Mouse (Mus musculus): Measurements from ENCODE around the gene Guca2b. TPM values are rescaled to one million over a fixed set of nuclear protein-coding genes. Genes with fewer than 3 reads are reported as not detected.

Guca2b gene
- polyA plus RNA-seq, 1 experiment = 2.2 TPM

DNA sequence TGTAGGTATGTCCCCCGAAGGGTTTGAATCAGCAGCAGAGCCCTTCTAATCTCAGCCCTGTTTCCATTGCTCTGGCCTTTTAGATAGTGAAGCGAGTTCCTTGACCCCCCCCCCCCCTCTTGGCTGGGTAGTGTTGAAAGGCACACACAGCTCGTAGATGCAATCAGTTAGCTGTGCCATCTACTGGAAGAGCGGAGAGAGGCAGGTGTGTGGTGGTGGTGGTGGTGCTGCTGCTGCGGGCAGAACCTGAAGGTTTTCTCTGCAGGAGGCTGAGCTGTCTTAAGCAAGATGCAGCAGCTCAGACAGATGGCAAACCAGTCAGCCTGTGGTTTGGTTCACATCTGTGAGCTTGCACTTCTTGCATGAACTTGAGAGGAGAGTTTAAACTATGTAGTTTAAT is 13.9 kb upstream of the Guca2b start:
- no peak overlapping the region for H3K4me3 ChIP-seq (replicated peaks; ENCODE audit: control insufficient read depth, low read depth, low read length)
- WGBS = 36% methylated on average over 5 of the region's 5 CpGs
- TF ChIP-seq CTCF (IDR thresholded peaks at IDR 0.05; ENCODE audit: control insufficient read depth, insufficient read depth, low read length) = no peak
- TF ChIP-seq POLR2A (IDR thresholded peaks at IDR 0.05; ENCODE audit: borderline replicate concordance, control insufficient read depth, low read depth, low read length) = no peak
- no peak overlapping the region for H3K27ac ChIP-seq (ENCODE audit: control insufficient read depth, insufficient read depth, low read depth, low read length, poor library complexity)
- peaks cover 2% of the 10 kb centered on the region for H3K4me1 ChIP-seq (ENCODE audit: control insufficient read depth, insufficient read depth, low read length)

DNA sequence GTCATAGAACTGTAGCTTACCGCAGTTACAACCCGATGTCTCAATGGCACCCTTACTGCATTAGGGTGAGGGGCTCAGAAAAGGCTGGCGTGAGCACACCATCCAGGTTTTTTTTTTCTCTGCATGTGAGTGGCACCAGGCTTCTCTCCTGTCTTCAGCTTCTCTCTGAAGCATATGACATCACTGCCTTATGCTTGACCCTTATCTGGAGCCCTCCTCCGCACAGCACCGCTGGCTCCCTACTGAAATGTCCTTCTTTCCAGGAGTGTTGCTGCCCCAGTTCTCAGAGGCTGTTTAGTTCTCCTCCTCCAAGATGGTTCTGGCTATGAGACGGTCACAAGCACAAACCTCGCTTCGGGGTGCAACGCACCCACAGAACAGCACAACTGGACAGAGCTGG is 12.4 kb upstream of the Guca2b start:
- no peak overlapping the region for H3K27ac ChIP-seq (ENCODE audit: control insufficient read depth, insufficient read depth, low read depth, low read length, poor library complexity)
- H3K4me1 ChIP-seq (ENCODE audit: control insufficient read depth, insufficient read depth, low read length) = peaks cover 2% of the 10 kb centered on the region
- TF ChIP-seq CTCF (IDR thresholded peaks at IDR 0.05; ENCODE audit: control insufficient read depth, insufficient read depth, low read length) (no peak), POLR2A (IDR thresholded peaks at IDR 0.05; ENCODE audit: borderline replicate concordance, control insufficient read depth, low read depth, low read length) (no peak)
- 89% methylated on average over 9 of the region's 9 CpGs for WGBS
- H3K4me3 ChIP-seq (replicated peaks; ENCODE audit: control insufficient read depth, low read depth, low read length) = no peak overlapping the region

DNA sequence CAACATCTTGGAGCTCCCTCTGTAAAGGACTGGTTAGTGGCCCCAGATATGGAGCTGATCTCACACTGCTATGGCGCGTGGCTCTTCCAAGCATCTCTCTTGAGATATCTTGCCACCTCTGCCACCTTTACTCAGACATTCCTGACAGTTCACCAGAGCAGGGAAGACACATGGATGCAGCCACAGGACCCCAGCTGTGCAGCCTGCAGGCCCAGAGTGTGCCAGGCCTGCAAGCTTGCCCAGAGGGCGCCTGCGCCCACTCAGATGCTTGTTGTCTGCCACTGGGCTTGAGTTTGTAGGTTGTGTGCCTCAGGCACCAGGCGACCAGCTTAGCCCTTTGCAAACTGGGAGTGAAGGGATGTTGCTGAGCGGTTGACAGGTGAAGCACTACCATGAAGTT is 12.0 kb upstream of the Guca2b start:
- 78% methylated on average over 6 of the region's 6 CpGs for WGBS
- TF ChIP-seq CTCF (IDR thresholded peaks at IDR 0.05; ENCODE audit: control insufficient read depth, insufficient read depth, low read length) = no peak
- TF ChIP-seq POLR2A (IDR thresholded peaks at IDR 0.05; ENCODE audit: borderline replicate concordance, control insufficient read depth, low read depth, low read length) = no peak

DNA sequence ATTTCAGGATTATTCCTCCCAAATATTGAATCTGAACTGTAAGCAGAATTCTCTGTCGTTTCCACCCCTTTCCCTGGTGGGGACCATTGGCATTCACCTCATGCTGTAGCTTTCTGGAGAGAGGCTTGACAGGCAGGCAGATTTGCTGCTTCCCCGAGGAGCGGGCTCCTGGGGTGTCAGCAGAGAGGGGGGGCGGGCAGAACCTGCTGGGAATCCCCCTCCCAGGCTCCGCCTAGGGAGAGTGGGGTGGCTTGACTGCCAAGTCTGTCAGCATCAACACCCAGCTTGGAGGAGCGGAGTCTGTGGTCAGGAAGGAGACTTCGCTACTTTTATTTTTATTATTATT is 11.4 kb upstream of the Guca2b start:
- H3K4me1 ChIP-seq (ENCODE audit: control insufficient read depth, insufficient read depth, low read length) = peaks cover 2% of the 10 kb centered on the region
- no peak for TF ChIP-seq CTCF (IDR thresholded peaks at IDR 0.05; ENCODE audit: control insufficient read depth, insufficient read depth, low read length)
- TF ChIP-seq POLR2A (IDR thresholded peaks at IDR 0.05; ENCODE audit: borderline replicate concordance, control insufficient read depth, low read depth, low read length) = no peak
- no peak overlapping the region for H3K4me3 ChIP-seq (replicated peaks; ENCODE audit: control insufficient read depth, low read depth, low read length)
- 61% methylated on average over 7 of the region's 7 CpGs for WGBS
- no peak overlapping the region for H3K27ac ChIP-seq (ENCODE audit: control insufficient read depth, insufficient read depth, low read depth, low read length, poor library complexity)

More for the DNA sequence above, 12.0 kb upstream of the Guca2b start:
- H3K4me1 ChIP-seq (ENCODE audit: control insufficient read depth, insufficient read depth, low read length) = peaks cover 2% of the 10 kb centered on the region
- H3K4me3 ChIP-seq (replicated peaks; ENCODE audit: control insufficient read depth, low read depth, low read length) = no peak overlapping the region
- H3K27ac ChIP-seq (ENCODE audit: control insufficient read depth, insufficient read depth, low read depth, low read length, poor library complexity) = no peak overlapping the region

DNA sequence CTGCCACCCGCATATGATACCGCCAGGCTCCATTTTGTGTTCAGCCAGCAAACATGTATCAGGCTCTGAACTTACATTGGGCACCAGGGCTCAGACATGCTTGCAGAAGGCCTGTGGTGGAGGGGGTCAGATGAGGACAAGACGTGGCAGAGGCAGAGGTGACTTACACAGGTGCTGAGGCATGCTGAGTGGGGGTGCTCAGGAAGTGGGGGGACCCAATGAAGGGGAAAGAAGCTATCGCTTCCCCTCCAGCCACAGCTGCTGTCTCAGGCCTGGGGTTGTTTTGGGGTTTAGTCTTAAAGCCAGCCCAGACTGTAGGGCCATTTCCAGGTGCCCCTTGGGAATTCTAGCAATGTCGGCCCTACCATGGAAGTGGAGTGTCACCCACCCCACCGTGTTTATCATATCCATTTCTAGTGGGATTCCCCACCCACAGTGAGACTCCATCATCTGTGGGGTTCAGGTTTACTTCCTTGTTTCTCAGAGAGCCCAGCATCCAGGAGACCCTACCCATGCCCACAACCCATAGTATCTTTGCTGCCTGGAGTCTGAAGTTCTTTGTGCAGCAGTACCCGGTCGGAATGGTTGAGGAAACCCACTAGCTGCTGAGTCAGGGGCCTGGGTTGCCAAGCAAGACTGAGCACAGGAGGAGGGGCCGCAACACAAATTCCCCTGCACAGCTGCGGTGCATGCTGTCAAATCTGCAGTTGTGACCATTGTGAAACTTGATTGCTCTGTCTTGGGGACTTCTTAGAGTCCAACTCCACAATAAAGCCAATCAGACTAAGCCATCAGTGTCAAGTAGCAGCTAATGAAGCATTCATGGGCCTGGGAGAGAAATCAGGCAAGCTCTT is 10.8 kb upstream of the Guca2b start:
- 34% methylated on average over 10 of the region's 10 CpGs for WGBS
- TF ChIP-seq POLR2A (IDR thresholded peaks at IDR 0.05; ENCODE audit: borderline replicate concordance, control insufficient read depth, low read depth, low read length) (no peak), CTCF (IDR thresholded peaks at IDR 0.05; ENCODE audit: control insufficient read depth, insufficient read depth, low read length) (no peak)
- Histone ChIP-seq H3K4me3 (replicated peaks; ENCODE audit: control insufficient read depth, low read depth, low read length) (no peak overlapping the region), H3K27ac (ENCODE audit: control insufficient read depth, insufficient read depth, low read depth, low read length, poor library complexity) (no peak overlapping the region), H3K4me1 (ENCODE audit: control insufficient read depth, insufficient read depth, low read length) (peaks cover 2% of the 10 kb centered on the region)

DNA sequence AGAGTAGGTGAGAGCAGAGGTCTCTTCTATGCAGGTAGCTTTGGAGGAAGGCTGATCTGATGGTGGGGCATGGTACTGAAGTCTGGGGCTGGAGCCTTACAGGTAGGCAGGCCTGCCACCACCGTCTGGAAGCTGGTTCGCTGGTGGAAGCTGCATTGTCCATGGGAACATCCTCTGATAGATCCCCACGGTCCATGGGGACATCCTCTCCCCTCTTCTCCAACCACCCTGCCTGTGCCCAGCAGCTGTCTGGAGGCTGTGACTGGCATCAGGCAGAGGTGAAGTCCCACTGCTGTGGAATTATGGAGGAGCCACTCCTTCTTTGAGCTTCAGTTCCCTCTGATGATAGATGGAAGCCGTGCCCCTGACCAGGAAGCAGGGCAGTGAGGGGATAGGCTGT is 9.8 kb upstream of the Guca2b start:
- WGBS = 82% methylated on average over 4 of the region's 4 CpGs
- no peak for TF ChIP-seq POLR2A (IDR thresholded peaks at IDR 0.05; ENCODE audit: borderline replicate concordance, control insufficient read depth, low read depth, low read length)
- TF ChIP-seq CTCF (IDR thresholded peaks at IDR 0.05; ENCODE audit: control insufficient read depth, insufficient read depth, low read length) = no peak

DNA sequence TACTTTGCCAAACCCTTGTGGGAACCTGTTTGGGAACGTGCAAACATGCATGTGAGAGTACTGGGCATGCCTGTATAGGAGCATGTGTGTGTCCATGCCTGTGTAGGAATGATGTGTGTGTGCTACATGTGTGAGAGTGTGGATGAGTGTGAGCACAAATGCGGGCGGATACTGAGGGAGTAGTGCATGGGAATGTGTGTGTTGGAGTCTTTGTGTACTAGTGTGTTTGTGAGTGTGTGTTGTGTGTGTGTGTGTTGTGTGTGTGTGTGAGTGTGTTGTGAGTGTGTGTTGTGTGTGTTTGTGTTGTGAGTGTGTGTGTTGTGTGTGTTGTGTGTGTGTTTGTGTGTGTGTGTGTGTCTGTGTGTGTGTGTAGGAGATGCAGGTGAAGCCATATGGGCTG is 9.4 kb upstream of the Guca2b start:
- 80% methylated on average over 3 of the region's 3 CpGs for WGBS
- TF ChIP-seq POLR2A (IDR thresholded peaks at IDR 0.05; ENCODE audit: borderline replicate concordance, control insufficient read depth, low read depth, low read length) (no peak), CTCF (IDR thresholded peaks at IDR 0.05; ENCODE audit: control insufficient read depth, insufficient read depth, low read length) (no peak)
- Histone ChIP-seq H3K4me3 (replicated peaks; ENCODE audit: control insufficient read depth, low read depth, low read length) (no peak overlapping the region), H3K27ac (ENCODE audit: control insufficient read depth, insufficient read depth, low read depth, low read length, poor library complexity) (no peak overlapping the region), H3K4me1 (ENCODE audit: control insufficient read depth, insufficient read depth, low read length) (peaks cover 2% of the 10 kb centered on the region)

More for the DNA sequence above, 9.8 kb upstream of the Guca2b start:
- Histone ChIP-seq H3K4me3 (replicated peaks; ENCODE audit: control insufficient read depth, low read depth, low read length) (no peak overlapping the region), H3K27ac (ENCODE audit: control insufficient read depth, insufficient read depth, low read depth, low read length, poor library complexity) (no peak overlapping the region), H3K4me1 (ENCODE audit: control insufficient read depth, insufficient read depth, low read length) (peaks cover 2% of the 10 kb centered on the region)

DNA sequence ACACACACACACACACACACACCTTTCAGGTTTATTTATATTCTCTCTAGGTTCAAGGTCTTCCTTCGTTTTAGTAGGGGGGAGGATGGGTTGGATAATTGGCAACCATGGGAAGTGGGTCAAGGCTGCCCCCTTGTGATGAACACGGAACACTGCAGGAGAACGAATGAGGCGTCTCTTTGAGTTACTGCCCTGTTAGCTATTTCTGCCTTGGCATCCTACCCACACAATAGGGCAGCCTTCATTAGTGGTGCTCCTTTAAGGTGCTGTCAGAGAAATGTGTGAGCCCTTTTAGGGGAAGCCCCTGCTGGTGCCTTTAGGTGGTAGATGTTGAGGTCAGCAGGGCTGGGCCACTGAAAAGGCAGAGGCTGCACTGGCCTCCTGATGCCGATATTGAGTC is 8.7 kb upstream of the Guca2b start:
- peaks cover 2% of the 10 kb centered on the region for H3K4me1 ChIP-seq (ENCODE audit: control insufficient read depth, insufficient read depth, low read length)
- WGBS = 22% methylated on average over 5 of the region's 5 CpGs
- no peak for TF ChIP-seq POLR2A (IDR thresholded peaks at IDR 0.05; ENCODE audit: borderline replicate concordance, control insufficient read depth, low read depth, low read length)
- TF ChIP-seq CTCF (IDR thresholded peaks at IDR 0.05; ENCODE audit: control insufficient read depth, insufficient read depth, low read length) = peak; percentile 75
- H3K27ac ChIP-seq (ENCODE audit: control insufficient read depth, insufficient read depth, low read depth, low read length, poor library complexity) = no peak overlapping the region
- no peak overlapping the region for H3K4me3 ChIP-seq (replicated peaks; ENCODE audit: control insufficient read depth, low read depth, low read length)
